Mouse (Mus musculus) thymus, postnatal 0 days (tissue): ENCODE measurements around the gene Apol6. TPM values are rescaled to one million over a fixed set of nuclear protein-coding genes. Genes with fewer than 3 reads are reported as not detected.
A peak's percentile ranks its signal among the peaks of the same experiment; 100 is the strongest.

Source experiments
- DNase-seq: peaks from one replicate; pipeline ENCODE4 v3.0.0-alpha.2; 2015; ENCODE audit warnings: low spot score
- polyA plus RNA-seq: library from polyadenylated mRNA; unstranded; fragments of >200 nt; fragmentation: Nextera tagmentation; extraction: Ambion mirVana; gene quantifications from 2 replicates; pipeline ENCODE4 v1.2.1, GENCODE M21; 2015

Apol6 gene
- polyA plus RNA-seq, 1 experiment from 2014 or later: not detected

DNA sequence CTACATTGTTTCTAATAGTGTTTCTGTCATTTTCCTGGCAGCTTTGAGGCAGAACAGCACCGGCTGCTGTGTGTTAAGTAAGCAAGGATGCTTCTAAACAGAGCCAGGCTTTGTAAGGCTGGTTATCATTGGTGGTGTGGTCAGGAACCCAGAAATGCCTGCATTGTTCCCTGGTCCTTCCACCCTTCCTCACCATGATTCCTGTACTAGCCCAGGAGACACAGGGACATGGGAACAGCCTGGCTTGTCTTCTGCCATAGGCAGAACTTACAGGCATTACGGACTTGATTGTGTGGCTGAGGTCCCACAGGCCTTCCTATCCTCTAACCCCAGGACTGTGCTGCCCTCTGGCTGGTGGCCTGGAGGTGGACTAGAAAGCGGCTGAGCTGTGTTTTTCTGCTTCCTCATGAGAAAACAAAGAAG lies 23.9 kb downstream of the Apol6 start:
- no peak for DNase-seq

DNA sequence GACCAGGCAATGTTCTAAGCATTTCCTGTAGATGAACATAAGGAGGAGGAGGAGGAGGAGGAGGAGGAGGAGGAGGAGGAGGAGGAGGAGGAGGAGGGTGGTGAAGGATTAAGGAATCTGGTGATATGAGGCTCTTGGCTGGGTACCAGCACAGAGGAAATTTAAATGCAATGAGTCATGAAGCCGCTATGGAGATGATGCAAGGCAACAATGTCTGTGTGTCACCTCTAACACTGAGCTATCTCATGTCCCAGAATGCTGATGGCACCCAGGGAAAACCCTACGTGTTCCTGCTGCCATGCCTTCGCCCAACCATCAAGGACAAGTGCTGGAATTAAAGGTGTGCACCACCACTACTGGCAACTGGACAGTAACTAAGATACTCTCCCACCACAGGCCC lies 24.5 kb downstream of the Apol6 start:
- DNase-seq: no peak

DNA sequence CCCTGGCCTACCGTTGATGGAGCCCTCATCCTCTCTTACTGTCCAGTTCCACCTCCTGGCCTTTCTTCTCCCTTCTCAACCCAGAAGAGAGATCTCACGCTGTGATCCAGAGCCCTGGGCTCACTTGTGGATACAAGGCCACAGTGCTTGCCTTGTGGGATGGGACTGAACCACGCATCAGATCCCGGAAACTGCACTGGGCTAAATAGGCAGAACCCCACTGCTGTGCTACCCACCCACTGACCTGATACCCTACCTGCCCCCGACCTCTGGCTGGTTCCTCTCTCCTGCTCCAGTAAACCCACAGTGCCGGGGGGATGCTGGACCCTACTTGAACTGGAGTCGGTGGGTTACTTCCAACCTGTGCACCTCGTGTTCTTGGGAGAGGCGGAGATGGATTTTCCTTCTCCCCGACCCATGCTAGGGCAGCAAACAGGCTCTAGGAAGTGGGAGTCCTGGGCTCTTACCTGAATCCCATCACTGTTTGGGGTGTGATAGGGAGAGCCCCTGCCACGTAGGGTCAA lies 26.3 kb downstream of the Apol6 start:
- DNase-seq: no peak

DNA sequence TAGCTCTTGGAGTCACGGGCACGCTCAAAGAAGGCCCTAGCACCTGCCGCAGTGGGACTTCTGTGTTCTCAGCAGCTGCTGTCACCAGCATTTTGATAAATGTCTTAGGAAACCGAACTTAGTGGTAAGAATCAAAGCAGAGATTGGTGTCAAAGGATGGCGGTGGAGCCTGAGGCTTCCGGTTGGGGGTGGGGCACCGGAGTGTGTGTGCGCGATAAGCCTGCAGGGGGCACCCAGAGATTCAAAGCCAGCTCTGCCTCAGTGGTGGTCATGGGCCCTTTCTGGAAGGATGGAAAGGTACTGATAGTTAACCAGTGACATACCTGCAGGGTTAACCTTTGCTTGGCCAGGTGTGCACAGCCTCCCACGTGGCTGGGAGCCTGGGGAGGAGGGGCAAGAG lies 27.0 kb downstream of the Apol6 start:
- peak; percentile 93 for DNase-seq

- no peak for DNase-seq
Observed at GRCm38 (mm10) chr15:77072556-77073163, 28.1 kb downstream of the Apol6 start.

- no peak for DNase-seq
Observed at GRCm38 (mm10) chr15:77076523-77076922, 32.0 kb downstream of the Apol6 start.

- DNase-seq: no peak
Observed at GRCm38 (mm10) chr15:77077906-77078305, 33.4 kb downstream of the Apol6 start.

GRCm38 (mm10) chr15:77078786-77079185 lies 34.3 kb downstream of the Apol6 start:
- no peak for DNase-seq

DNA sequence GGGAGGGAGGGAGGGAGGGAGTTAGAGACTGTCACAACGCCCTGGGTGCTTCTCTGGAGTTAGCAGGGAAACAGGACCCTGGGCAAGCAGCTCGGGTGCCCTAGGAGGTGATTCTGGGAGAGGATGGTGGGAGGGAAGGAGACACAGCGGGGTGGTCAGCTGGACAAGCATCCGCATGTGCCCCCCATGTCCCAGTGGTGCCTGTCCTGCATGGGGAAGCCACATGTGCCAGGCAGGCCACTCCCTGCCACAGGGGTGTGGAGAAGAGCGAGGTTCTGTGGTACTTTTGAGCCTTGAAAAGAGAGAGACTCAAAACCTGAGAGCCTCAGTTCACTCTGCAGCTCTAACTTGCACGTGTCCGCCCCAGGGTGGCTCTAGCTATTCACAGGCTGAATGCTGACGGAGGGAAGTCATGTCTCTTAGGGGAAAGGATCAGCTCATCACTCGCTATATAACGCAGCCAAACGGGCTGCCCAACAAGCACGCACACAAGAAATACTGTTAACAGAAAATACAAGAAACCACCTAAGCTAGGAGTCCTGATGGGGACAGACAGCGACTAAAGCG lies 34.8 kb downstream of the Apol6 start:
- no peak for DNase-seq

DNA sequence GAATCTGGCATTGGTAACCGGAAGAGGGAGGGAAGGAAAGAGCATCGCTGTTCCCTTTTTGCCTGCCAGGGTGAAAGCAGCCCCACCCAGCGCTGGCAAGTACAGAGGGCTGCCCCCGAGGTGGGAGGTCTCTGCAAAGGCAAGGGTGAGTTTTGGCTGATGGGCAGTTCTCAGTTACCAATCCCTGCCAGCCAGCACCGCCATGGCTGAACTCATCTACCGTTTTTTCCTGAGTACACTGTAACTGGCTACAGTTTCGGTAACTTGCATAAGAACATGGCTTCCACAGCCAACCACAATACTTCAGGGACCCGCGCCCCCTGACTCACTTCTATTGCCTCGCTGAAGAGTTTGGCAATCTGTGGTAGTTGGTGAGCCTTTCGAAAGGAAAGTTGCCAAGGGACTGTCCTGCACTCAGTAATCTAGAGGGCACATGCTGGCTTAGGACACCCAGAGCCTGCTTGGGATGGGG lies 35.4 kb downstream of the Apol6 start:
- no peak for DNase-seq

DNA sequence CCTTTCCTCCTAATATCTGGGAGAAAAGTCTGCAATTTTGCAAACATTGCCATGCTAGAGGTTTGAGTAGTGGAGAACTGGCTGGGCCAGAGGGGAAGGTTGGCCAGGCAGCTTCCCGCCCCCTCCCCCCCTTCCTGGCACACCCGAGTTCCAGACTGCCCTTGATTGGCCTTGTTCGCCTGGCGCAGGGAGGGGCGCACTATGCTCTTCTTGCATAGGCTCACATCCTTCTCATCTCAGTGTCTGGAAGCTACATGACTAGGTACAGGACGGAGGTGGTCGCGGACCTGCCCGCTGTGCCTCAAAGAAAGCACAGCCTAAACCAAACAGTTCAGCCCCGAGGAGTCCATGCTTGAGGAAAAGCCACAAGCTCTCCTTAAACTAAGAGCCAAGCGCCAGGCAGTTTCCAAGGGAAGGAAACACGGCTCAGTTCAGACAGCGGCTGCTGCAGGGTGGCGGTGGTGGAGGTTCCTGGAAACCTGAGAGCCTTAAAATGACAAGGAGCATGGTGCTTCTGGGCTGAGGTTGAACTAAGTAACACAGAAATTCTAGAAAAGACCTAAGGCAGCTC lies 36.2 kb downstream of the Apol6 start:
- DNase-seq: no peak

- DNase-seq: no peak
Observed at GRCm38 (mm10) chr15:77081454-77081853, 36.9 kb downstream of the Apol6 start.

- DNase-seq: no peak
Observed at GRCm38 (mm10) chr15:77085818-77086217, 41.3 kb downstream of the Apol6 start.

DNA sequence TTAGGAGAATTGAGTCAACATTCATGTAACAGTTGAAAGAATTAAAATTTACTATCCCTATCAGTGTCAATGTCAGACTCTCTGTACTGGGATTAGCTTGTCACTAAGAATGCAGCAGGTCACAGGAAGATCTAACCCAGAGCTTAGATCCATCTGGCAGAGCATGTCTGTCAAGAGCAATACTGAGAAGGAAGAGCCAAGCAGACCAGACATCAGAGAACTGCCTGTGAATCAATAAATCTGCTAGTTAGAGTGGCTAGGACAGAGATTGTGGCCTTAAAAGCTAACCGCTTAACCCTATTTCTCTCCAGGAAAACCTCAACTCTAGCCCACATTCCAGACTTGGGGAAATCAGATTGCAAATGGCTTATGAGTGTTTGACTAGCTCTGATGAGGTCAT lies 42.0 kb downstream of the Apol6 start:
- DNase-seq: no peak

DNA sequence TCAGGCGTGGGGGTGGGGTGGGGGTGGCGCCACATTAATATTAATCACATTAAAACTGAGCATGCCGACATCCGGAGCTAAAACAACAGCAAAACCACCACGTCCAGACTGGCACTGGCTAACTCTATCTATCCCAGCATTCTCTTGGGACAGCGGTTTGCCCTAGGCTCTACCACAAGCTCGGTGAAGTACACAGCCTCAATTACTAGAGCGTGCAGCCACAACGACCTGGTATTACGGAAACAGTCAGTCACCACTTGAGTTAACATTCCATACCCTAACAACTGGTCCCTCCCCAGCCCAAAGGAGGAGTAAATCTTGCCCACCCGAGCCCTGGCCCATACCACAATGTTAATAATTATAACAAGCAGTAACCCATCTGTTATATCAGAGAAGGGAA lies 44.7 kb downstream of the Apol6 start:
- DNase-seq: no peak

- no peak for DNase-seq
Observed at GRCm38 (mm10) chr15:77090531-77090930, 46.0 kb downstream of the Apol6 start.

- DNase-seq: no peak
Observed at GRCm38 (mm10) chr15:77091394-77091793, 46.9 kb downstream of the Apol6 start.

DNA sequence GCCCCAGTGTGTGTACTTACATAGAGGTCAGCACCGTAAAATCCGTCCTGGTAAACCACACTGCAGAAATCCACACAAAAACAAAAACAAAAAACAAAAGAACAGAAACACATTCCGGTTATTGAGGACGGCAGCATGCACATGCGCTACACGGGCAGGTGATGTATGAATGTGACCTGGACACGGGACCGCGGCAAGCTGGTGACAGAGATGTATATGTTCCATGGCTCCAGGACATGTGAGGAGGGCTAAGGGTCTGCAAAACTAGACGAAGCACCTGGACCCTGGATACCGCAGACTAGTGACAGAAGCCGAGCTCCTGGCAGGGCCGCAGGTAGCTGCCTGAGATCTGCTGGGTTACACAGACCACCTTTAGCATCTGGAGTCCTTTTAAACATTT lies 49.9 kb downstream of the Apol6 start:
- DNase-seq: no peak

GRCm38 (mm10) chr15:77095216-77095615 lies 50.7 kb downstream of the Apol6 start:
- no peak for DNase-seq

GRCm38 (mm10) chr15:77097358-77097757 lies 52.8 kb downstream of the Apol6 start:
- no peak for DNase-seq

DNA sequence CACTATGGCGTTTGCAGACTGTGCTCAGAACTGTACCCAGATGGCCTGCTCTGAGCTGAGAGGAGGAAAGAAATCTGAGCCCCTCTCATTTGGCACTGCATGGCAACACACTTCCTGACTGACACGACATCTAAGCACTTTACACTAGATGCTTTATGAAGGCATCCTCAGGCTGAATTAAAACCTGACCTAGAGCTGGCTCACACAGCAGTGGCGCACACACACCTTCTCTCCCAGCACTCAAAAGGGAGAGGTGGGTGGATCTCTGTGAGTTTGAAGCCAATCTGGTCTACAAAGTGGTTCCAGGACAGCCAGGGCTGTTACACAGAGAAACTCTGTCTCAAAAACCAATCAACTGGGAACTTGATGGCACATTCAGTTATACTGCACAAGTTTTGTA lies 55.2 kb downstream of the Apol6 start:
- DNase-seq: no peak

DNA sequence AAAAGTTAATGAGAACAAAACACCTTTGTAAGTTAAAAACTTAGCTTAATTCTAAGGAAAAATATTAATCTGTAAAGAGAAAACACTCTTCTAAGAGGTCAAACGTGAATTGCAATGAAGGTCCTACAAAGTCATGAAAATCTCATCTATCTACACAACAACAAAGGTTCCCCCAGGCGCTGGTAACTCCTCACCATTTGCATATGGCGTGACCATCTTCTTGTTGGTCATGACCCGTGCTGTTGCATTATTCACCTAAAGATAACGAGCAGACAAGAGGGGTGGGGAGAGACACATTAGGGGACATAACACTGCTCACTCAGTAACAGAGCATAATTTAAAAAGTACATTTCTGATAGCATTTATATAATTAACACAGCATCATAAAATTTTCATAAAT lies 58.2 kb downstream of the Apol6 start:
- no peak for DNase-seq
